Mouse (Mus musculus) brain, embryonic 14.5 days (tissue): Measurements from ENCODE around the gene Gpx8.

Experiments used
- CTCF ChIP-seq: fragments of 200-500 bp; IDR thresholded peaks from 2 replicates; pipeline ENCODE4 v1.5.1; 2012; ENCODE audit warnings: inconsistent platforms, mild to moderate bottlenecking, moderate library complexity, borderline replicate concordance; ENCODE audit not compliant: insufficient read depth, insufficient read length; ENCODE audit errors: extremely low read depth
- POLR2A ChIP-seq: fragments of 200-500 bp; IDR thresholded peaks from 2 replicates; pipeline ENCODE4 v1.6.1; 2012; ENCODE audit warnings: mild to moderate bottlenecking, inconsistent platforms, borderline replicate concordance; ENCODE audit not compliant: poor library complexity, insufficient read depth, insufficient read length, severe bottlenecking; ENCODE audit errors: extremely low read depth

DNA sequence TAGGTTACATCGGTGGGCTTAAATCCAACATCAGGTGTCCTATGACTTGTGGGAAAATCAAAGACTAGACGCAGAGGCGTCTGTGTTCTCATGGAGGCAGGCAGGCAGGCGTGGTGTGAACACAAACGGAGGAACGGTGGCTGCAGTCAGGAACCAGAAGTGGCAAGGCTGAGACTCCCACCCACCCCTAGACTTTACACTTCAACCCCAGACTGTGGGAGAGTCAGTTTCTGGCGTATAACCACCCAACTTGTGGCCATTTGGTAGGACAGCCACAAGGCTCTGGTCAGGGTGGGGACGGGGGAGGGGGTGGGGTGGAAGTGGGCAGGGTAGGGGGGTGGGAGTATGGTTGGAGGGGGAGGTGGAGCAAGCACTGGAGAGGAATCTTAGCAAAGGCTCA is 44.3 kb upstream of the Gpx8 start:
- TF ChIP-seq CTCF, result no peak
- no peak for TF ChIP-seq POLR2A
